Mouse (Mus musculus): ENCODE results near the gene Lect2. TPM values are rescaled to one million over a fixed set of nuclear protein-coding genes. Genes with fewer than 3 reads are reported as not detected.

The Lect2 gene
- polyA plus RNA-seq, 1 experiment = not detected

- Histone ChIP-seq H3K4me3 (ENCODE audit: insufficient read depth, poor library complexity, severe bottlenecking) (no peak overlapping the region), H3K79me3 (ENCODE audit: low read depth) (no peaks in the 10 kb centered on the region), H3K27me3 (ENCODE audit: control insufficient read depth, insufficient read depth, insufficient read length) (peaks cover 12% of the 10 kb centered on the region), H3K36me3 (ENCODE audit: control insufficient read depth, insufficient read depth) (no peaks in the 10 kb centered on the region), H3ac (ENCODE audit: control insufficient read depth, insufficient read length, low read depth) (no peak overlapping the region), H3K79me2 (ENCODE audit: control insufficient read depth, insufficient read depth) (no peaks in the 10 kb centered on the region)
- TF ChIP-seq CTCF (IDR thresholded peaks at IDR 0.05; ENCODE audit: control insufficient read depth, insufficient read depth, insufficient read length) (no peak), MAX (IDR thresholded peaks at IDR 0.05) (no peak), MYOG (IDR thresholded peaks at IDR 0.05; ENCODE audit: control insufficient read depth, extremely low read depth, insufficient read length) (no peak), FOSL1 (IDR thresholded peaks at IDR 0.05; ENCODE audit: insufficient read depth, low read length, poor library complexity, severe bottlenecking) (no peak), USF1 (IDR thresholded peaks at IDR 0.05; ENCODE audit: low read depth) (no peak), CEBPB (IDR thresholded peaks at IDR 0.05; ENCODE audit: low read depth) (no peak), MYOD1 (IDR thresholded peaks at IDR 0.05; ENCODE audit: control insufficient read depth, insufficient read length, low read depth) (no peak)
Observed at GRCm38 (mm10) chr13:56506871-56507496, 41.3 kb downstream of the Lect2 start.

DNA sequence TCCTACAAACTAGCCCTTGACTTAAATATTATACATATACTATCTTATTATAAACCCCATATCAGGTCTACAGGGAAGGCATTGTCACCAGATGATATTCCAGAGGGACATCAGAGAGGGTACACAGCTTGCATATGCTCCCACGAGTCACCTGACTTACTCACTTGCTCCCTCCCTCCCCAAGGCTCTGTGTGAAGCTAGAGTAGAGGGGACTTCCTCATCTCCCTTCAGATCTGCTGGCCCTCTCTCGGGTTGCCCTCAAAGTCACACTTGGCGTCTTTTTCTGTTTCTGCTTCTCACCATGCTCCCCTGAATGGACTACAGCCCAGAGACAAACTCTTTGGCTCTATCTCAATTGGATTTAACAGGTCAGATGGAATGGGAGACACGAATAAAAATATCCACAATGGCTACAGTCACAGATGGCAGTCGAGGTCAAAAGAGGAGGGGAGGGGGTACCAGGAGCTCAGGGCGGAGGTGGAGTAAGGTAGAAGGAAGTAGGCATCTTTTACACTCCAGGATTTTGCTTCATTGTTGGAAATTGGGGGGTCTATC is 46.4 kb downstream of the Lect2 start:
- Histone ChIP-seq H3K79me2 (ENCODE audit: control insufficient read depth, insufficient read depth) (no peaks in the 10 kb centered on the region), H3K36me3 (ENCODE audit: control insufficient read depth, insufficient read depth) (no peaks in the 10 kb centered on the region), H3K27me3 (ENCODE audit: control insufficient read depth, insufficient read depth, insufficient read length) (peaks cover 18% of the 10 kb centered on the region), H3K4me3 (ENCODE audit: insufficient read depth, poor library complexity, severe bottlenecking) (no peak overlapping the region), H3K79me3 (ENCODE audit: low read depth) (no peaks in the 10 kb centered on the region), H3ac (ENCODE audit: control insufficient read depth, insufficient read length, low read depth) (no peak overlapping the region)
- TF ChIP-seq MAX (IDR thresholded peaks at IDR 0.05) (no peak), MYOG (IDR thresholded peaks at IDR 0.05; ENCODE audit: control insufficient read depth, extremely low read depth, insufficient read length) (no peak), MYOD1 (IDR thresholded peaks at IDR 0.05; ENCODE audit: control insufficient read depth, insufficient read length, low read depth) (no peak), USF1 (IDR thresholded peaks at IDR 0.05; ENCODE audit: low read depth) (no peak), CEBPB (IDR thresholded peaks at IDR 0.05; ENCODE audit: low read depth) (no peak), FOSL1 (IDR thresholded peaks at IDR 0.05; ENCODE audit: insufficient read depth, low read length, poor library complexity, severe bottlenecking) (no peak), CTCF (IDR thresholded peaks at IDR 0.05; ENCODE audit: control insufficient read depth, insufficient read depth, insufficient read length) (no peak)

DNA sequence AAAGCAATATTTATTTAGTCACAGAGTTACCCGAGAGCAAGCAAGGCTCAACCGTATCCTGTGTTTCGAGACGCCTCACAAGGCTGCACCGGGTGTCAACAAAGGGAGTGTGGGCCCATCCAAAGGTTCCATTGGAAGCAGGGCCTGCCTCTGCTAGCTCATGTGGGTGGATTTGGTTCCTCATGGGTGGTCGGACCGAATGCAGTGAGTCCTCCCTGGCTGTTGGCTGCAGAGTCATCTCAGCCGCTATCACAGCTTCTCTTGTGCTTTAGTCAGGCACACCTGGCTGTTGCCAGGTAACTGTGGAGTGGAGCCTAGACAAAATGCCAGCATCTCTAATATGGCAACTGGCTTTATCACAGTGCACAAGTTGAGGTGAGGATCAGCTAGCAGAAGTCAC is 47.7 kb downstream of the Lect2 start:
- no peaks in the 10 kb centered on the region for H3K79me2 ChIP-seq (ENCODE audit: control insufficient read depth, insufficient read depth)
- no peaks in the 10 kb centered on the region for H3K36me3 ChIP-seq (ENCODE audit: control insufficient read depth, insufficient read depth)
- no peaks in the 10 kb centered on the region for H3K79me3 ChIP-seq (ENCODE audit: low read depth)
- TF ChIP-seq MAX (IDR thresholded peaks at IDR 0.05) (no peak), USF1 (IDR thresholded peaks at IDR 0.05; ENCODE audit: low read depth) (no peak), CEBPB (IDR thresholded peaks at IDR 0.05; ENCODE audit: low read depth) (no peak), CTCF (IDR thresholded peaks at IDR 0.05; ENCODE audit: control insufficient read depth, insufficient read depth, insufficient read length) (no peak), FOSL1 (IDR thresholded peaks at IDR 0.05; ENCODE audit: insufficient read depth, low read length, poor library complexity, severe bottlenecking) (no peak), MYOD1 (IDR thresholded peaks at IDR 0.05; ENCODE audit: control insufficient read depth, insufficient read length, low read depth) (no peak), MYOG (IDR thresholded peaks at IDR 0.05; ENCODE audit: control insufficient read depth, extremely low read depth, insufficient read length) (no peak)
- no peak overlapping the region for H3K4me3 ChIP-seq (ENCODE audit: insufficient read depth, poor library complexity, severe bottlenecking)
- no peak overlapping the region for H3ac ChIP-seq (ENCODE audit: control insufficient read depth, insufficient read length, low read depth)
- peaks cover 18% of the 10 kb centered on the region for H3K27me3 ChIP-seq (ENCODE audit: control insufficient read depth, insufficient read depth, insufficient read length)

DNA sequence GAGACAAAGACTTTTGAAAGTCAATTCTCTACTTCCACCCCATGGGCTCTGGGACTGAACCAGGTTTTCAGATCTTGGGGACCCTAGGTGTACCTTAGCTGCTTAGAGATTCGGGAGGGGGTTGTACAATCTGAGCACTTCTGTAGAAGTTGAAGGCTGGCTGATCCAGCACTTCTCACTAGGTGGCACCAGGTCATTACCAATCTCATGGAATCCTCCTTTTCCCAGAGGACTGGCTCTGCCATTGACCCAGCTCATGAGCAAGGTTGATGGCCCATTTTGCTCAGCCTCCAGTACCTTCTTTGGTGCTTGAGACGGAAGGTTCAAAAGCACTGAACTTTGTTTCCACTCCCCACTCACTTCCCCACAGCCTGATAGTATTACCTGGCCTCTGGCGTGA is 48.2 kb downstream of the Lect2 start:
- Histone ChIP-seq H3K4me3 (ENCODE audit: insufficient read depth, poor library complexity, severe bottlenecking) (no peak overlapping the region), H3ac (ENCODE audit: control insufficient read depth, insufficient read length, low read depth) (no peak overlapping the region), H3K79me2 (ENCODE audit: control insufficient read depth, insufficient read depth) (no peaks in the 10 kb centered on the region), H3K27me3 (ENCODE audit: control insufficient read depth, insufficient read depth, insufficient read length) (peaks cover 15% of the 10 kb centered on the region), H3K36me3 (ENCODE audit: control insufficient read depth, insufficient read depth) (no peaks in the 10 kb centered on the region), H3K79me3 (ENCODE audit: low read depth) (no peaks in the 10 kb centered on the region)
- TF ChIP-seq MAX (IDR thresholded peaks at IDR 0.05) = no peak
- no peak for TF ChIP-seq CEBPB (IDR thresholded peaks at IDR 0.05; ENCODE audit: low read depth)
- no peak for TF ChIP-seq CTCF (IDR thresholded peaks at IDR 0.05; ENCODE audit: control insufficient read depth, insufficient read depth, insufficient read length)
- no peak for TF ChIP-seq USF1 (IDR thresholded peaks at IDR 0.05; ENCODE audit: low read depth)
- no peak for TF ChIP-seq MYOD1 (IDR thresholded peaks at IDR 0.05; ENCODE audit: control insufficient read depth, insufficient read length, low read depth)
- no peak for TF ChIP-seq FOSL1 (IDR thresholded peaks at IDR 0.05; ENCODE audit: insufficient read depth, low read length, poor library complexity, severe bottlenecking)
- no peak for TF ChIP-seq MYOG (IDR thresholded peaks at IDR 0.05; ENCODE audit: control insufficient read depth, extremely low read depth, insufficient read length)

GRCm38 (mm10) chr13:56494440-56494839 is 53.9 kb downstream of the Lect2 start:
- Histone ChIP-seq H3ac (ENCODE audit: control insufficient read depth, insufficient read length, low read depth) (no peak overlapping the region), H3K79me2 (ENCODE audit: control insufficient read depth, insufficient read depth) (no peaks in the 10 kb centered on the region), H3K79me3 (ENCODE audit: low read depth) (no peaks in the 10 kb centered on the region), H3K4me3 (ENCODE audit: insufficient read depth, poor library complexity, severe bottlenecking) (no peak overlapping the region), H3K27me3 (ENCODE audit: control insufficient read depth, insufficient read depth, insufficient read length) (no peaks in the 10 kb centered on the region), H3K36me3 (ENCODE audit: control insufficient read depth, insufficient read depth) (no peaks in the 10 kb centered on the region)
- TF ChIP-seq MYOD1 (IDR thresholded peaks at IDR 0.05; ENCODE audit: control insufficient read depth, insufficient read length, low read depth) (no peak), FOSL1 (IDR thresholded peaks at IDR 0.05; ENCODE audit: insufficient read depth, low read length, poor library complexity, severe bottlenecking) (no peak), CTCF (IDR thresholded peaks at IDR 0.05; ENCODE audit: control insufficient read depth, insufficient read depth, insufficient read length) (no peak), MYOG (IDR thresholded peaks at IDR 0.05; ENCODE audit: control insufficient read depth, extremely low read depth, insufficient read length) (no peak), USF1 (IDR thresholded peaks at IDR 0.05; ENCODE audit: low read depth) (no peak), MAX (IDR thresholded peaks at IDR 0.05) (no peak), CEBPB (IDR thresholded peaks at IDR 0.05; ENCODE audit: low read depth) (no peak)

Other genes starting within 250 kb of the Lect2 start
- not detected for gene Gm3045, start 121.9 kb downstream of the Lect2 start, polyA plus RNA-seq (2012; fragmentation: generic; extraction: Trizol)
- 0.05 TPM for gene Slc25a48, start 110.1 kb downstream of the Lect2 start, polyA plus RNA-seq (2012; fragmentation: generic; extraction: Trizol)
- gene Il9, start 66.3 kb downstream of the Lect2 start, polyA plus RNA-seq (2012; fragmentation: generic; extraction: Trizol) = not detected
- 0.09 TPM for gene Fbxl21, start 26.0 kb downstream of the Lect2 start, polyA plus RNA-seq (2012; fragmentation: generic; extraction: Trizol)
- gene Tgfbi, start 61.0 kb upstream of the Lect2 start, polyA plus RNA-seq (2012; fragmentation: generic; extraction: Trizol) = 0.48 TPM
- 12.4 TPM for gene Smad5, start 154.5 kb upstream of the Lect2 start, polyA plus RNA-seq (2012; fragmentation: generic; extraction: Trizol)
- 0.04 TPM for gene Gm45623, start 205.3 kb upstream of the Lect2 start, polyA plus RNA-seq (2012; fragmentation: generic; extraction: Trizol)

All from C2C12 (cell line).